Mouse (Mus musculus) forelimb bud, embryonic 11.5 days (tissue): ENCODE measurements around the gene Btbd17.

Experiments
- DNase-seq: peaks from one replicate; pipeline ENCODE4 v3.0.0-alpha.2; 2012; ENCODE audit warnings: low read depth, low spot score

The Btbd17 gene

GRCm38 (mm10) chr11:114769911-114770310 is 25.8 kb downstream of the Btbd17 start:
- DNase-seq, result no peak

GRCm38 (mm10) chr11:114764820-114765818 is 30.6 kb downstream of the Btbd17 start, which contains the start of gene Kif19a:
TSS of gene Kif19a (plus strand) at chr11:114765388.
- peak; percentile 54 for DNase-seq

DNA sequence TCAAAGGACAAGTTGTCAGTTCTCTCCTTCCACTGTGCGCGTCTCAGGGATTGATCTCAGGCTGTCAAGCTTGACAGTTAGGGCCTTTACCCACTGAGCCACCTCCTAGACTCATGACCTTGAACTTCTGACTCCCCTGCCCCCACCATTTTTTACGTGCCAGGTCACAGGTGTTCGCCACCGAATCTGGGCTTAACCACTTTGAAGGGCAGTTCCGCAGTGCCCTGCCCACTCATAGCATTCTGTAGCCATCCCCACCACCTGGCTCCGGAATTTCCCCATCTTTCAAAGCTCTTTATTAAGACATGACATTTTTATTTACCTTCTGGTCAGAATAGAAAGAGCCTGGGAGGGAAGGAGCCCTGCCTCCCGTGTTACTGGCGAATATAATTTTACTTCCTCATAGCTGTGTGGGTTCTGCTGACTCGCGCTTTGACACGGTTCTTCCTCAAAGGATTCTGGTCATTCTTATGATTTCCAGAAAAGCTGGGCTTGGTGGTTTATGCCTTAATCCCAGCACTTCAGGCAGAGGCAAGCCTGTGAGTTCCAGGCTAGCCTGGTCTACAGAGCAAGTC is 48.1 kb downstream of the Btbd17 start:
- DNase-seq, result no peak

- DNase-seq, result peak; percentile 86
Observed at GRCm38 (mm10) chr11:114745134-114745533, 50.6 kb downstream of the Btbd17 start.

DNA sequence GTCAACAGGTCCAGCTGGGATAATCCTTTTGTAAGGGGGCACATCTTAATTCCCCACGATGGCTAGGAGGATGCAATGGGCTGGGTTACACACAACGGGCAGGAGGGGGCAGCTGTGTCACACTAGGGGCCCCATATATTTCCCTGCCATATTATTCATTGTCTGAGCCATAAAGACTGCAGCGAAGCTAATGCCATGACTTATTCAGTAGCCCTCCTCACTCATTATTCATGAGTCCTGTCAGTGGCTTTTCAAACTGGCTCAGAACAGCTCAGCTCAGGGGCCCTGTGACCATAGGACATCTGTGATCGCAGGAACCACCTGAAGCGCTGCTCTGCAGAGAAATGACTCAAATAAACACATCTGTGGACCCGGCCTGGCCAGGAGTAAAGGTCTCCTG is 54.3 kb downstream of the Btbd17 start:
- no peak for DNase-seq
